Mouse (Mus musculus) CH12F3 (cell line): ENCODE measurements at regions not wholly inside any gene's neighbourhood (a gene's known extent, or its start where the extent isn't known, plus 50 kb on each side); places are given as distances from the start of the nearest gene placed in this dataset.

ENCODE experiments used
- in situ Hi-C: fragments of 300-500 bp; cut with MboI; formaldehyde crosslinking; loops from 2 replicates; pipeline ENCODE4 v1.14.3; 2020; ENCODE audit warnings: low sequenced_read_pairs

GRCm38 (mm10) chr10:44665509-44666144 lies 137.3 kb upstream of the Prdm1 start:
- in situ Hi-C loops: no loop called here

GRCm38 (mm10) chr10:44659499-44659898 lies 131.2 kb upstream of the Prdm1 start:
- in situ Hi-C loops: no loop called here

- in situ Hi-C loops: no loop called here
Observed at GRCm38 (mm10) chr10:44653761-44654160, 125.5 kb upstream of the Prdm1 start.

GRCm38 (mm10) chr10:44647021-44647420 lies 118.7 kb upstream of the Prdm1 start:
- in situ Hi-C loops: no loop called here

GRCm38 (mm10) chr10:44646615-44647014 lies 118.3 kb upstream of the Prdm1 start:
- in situ Hi-C loops: no loop called here

GRCm38 (mm10) chr10:44641616-44642015 lies 113.3 kb upstream of the Prdm1 start:
- in situ Hi-C loops: no loop called here

GRCm38 (mm10) chr10:44640620-44641019 lies 112.3 kb upstream of the Prdm1 start:
- in situ Hi-C loops: no loop called here

GRCm38 (mm10) chr10:44638678-44639077 lies 110.4 kb upstream of the Prdm1 start:
- in situ Hi-C loops: no loop called here

GRCm38 (mm10) chr10:44636786-44637185 lies 108.5 kb upstream of the Prdm1 start:
- in situ Hi-C loops: no loop called here

- in situ Hi-C loops: no loop called here
Observed at GRCm38 (mm10) chr10:44636061-44636460, 107.8 kb upstream of the Prdm1 start.

- in situ Hi-C loops: no loop called here
Observed at GRCm38 (mm10) chr10:44631584-44631983, 103.3 kb upstream of the Prdm1 start.

- in situ Hi-C loops: no loop called here
Observed at GRCm38 (mm10) chr10:44630485-44630884, 102.2 kb upstream of the Prdm1 start.

GRCm38 (mm10) chr10:44628387-44628786 lies 100.1 kb upstream of the Prdm1 start:
- in situ Hi-C loops: no loop called here

GRCm38 (mm10) chr10:44627431-44627830 lies 99.1 kb upstream of the Prdm1 start:
- in situ Hi-C loops: no loop called here

- in situ Hi-C loops: no loop called here
Observed at GRCm38 (mm10) chr10:44625521-44625920, 97.2 kb upstream of the Prdm1 start.

- in situ Hi-C loops: no loop called here
Observed at GRCm38 (mm10) chr10:44615586-44615985, 87.3 kb upstream of the Prdm1 start.

- in situ Hi-C loops: no loop called here
Observed at GRCm38 (mm10) chr10:44612571-44612970, 84.3 kb upstream of the Prdm1 start.

- in situ Hi-C loops: no loop called here
Observed at GRCm38 (mm10) chr10:44611399-44611798, 83.1 kb upstream of the Prdm1 start.

GRCm38 (mm10) chr10:44609187-44609586 lies 80.9 kb upstream of the Prdm1 start:
- in situ Hi-C loops: no loop called here

- in situ Hi-C loops: no loop called here
Observed at GRCm38 (mm10) chr10:44607334-44607851, 79.1 kb upstream of the Prdm1 start.

- in situ Hi-C loops: no loop called here
Observed at GRCm38 (mm10) chr10:44604512-44604911, 76.2 kb upstream of the Prdm1 start.

GRCm38 (mm10) chr10:44603461-44603860 lies 75.2 kb upstream of the Prdm1 start:
- in situ Hi-C loops: no loop called here

- in situ Hi-C loops: no loop called here
Observed at GRCm38 (mm10) chr10:44601550-44601949, 73.2 kb upstream of the Prdm1 start.
